Comparison of ENCODE assay signal across 18 mouse cellular contexts in genomic region chrX:21385221-21385620, GRCm38 (mm10).
DNase-seq lines count a peak whose midpoint lies in the region; ATAC-seq and TF ChIP-seq lines count a peak whose summit lies in the region.
"Had no signal": no experiment of that assay in that cellular context is flagged by ENCODE, and none has a peak within 500 bp of the region (broad histone marks: within the 10 kb centered on the region; RNA-seq: fewer than 3 reads in every experiment).

No protein-coding gene starts in this region.

- ATAC-seq in liver, embryonic 12.5 days = no peak
- ATAC-seq: forebrain, embryonic 13.5 days had no signal

- H3K27ac ChIP-seq in heart, adult 2 months = no peak overlapping the region
- H3K27ac ChIP-seq in liver, adult 2 months (replicated peaks; ENCODE audit: insufficient read depth, low read depth, low read length) = no peak overlapping the region
- H3K27ac ChIP-seq in liver, embryonic 12.5 days = no peak overlapping the region
- H3K27ac ChIP-seq in CH12.LX (ENCODE audit: insufficient read depth, low read depth) = no peak overlapping the region
- H3K27ac ChIP-seq: embryonic facial prominence, embryonic 15.5 days; forebrain, embryonic 13.5 days; liver, embryonic 13.5 days had no signal

- no peak for TF ChIP-seq EP300 in heart, adult 2 months (IDR thresholded peaks at IDR 0.05; ENCODE audit: insufficient read depth, low read depth, low read length)
- TF ChIP-seq EP300 in CH12.LX (IDR thresholded peaks at IDR 0.05; ENCODE audit: low read length) = no peak

- dilution Hi-C loops in CH12.LX (cut with MboI; ENCODE audit: extremely low pct_ligation_motif_present, extremely low pct_unique_long_range_greater_than_20kb, low sequenced_read_pairs) = no loop called here

- in situ Hi-C loops in CH12.LX (cut with MboI; ENCODE audit: low pct_ligation_motif_present, low pct_unique_long_range_greater_than_20kb, low sequenced_read_pairs) = no loop called here

- no peaks in the 10 kb centered on the region for H3K9me3 ChIP-seq in liver, embryonic 12.5 days (replicated peaks)
- H3K9me3 ChIP-seq in CH12.LX (replicated peaks; ENCODE audit: low read length) = no peaks in the 10 kb centered on the region
- H3K9me3 ChIP-seq: embryonic facial prominence, embryonic 15.5 days; forebrain, embryonic 13.5 days; liver, embryonic 13.5 days had no signal

- TF ChIP-seq CTCF in heart, adult 2 months (IDR thresholded peaks at IDR 0.05) = peak; percentile 66
- TF ChIP-seq CTCF in liver, adult 2 months (IDR thresholded peaks at IDR 0.05; ENCODE audit: low read depth, low read length) = peak; percentile 19; the same call in 1 of the 2 replicates
- peak in 1 of 2 experiments; percentile 44; a peak in 2 of 4 replicates for TF ChIP-seq CTCF in CH12.LX (conservative IDR thresholded peaks at IDR 0.05 in 1 of 2, IDR thresholded peaks at IDR 0.05 in 1 of 2; ENCODE audit: low read depth in 2 of 2, low read length in 2 of 2)

- H3K79me2 ChIP-seq in heart, adult 2 months (replicated peaks; ENCODE audit: control insufficient read depth, insufficient read depth, low read length) = no peaks in the 10 kb centered on the region
- H3K79me2 ChIP-seq in liver, adult 2 months (ENCODE audit: control insufficient read depth, insufficient read depth, low read length) = no peaks in the 10 kb centered on the region
- H3K79me2 ChIP-seq in CH12.LX (replicated peaks; ENCODE audit: control insufficient read depth, extremely low read depth, insufficient read depth, poor library complexity, severe bottlenecking) = no peaks in the 10 kb centered on the region

- no peak overlapping the region for H3K4me2 ChIP-seq in liver, embryonic 12.5 days
- no peak overlapping the region for H3K4me2 ChIP-seq in CH12.LX (ENCODE audit: insufficient read depth, low read depth, poor library complexity, severe bottlenecking)
- H3K4me2 ChIP-seq: embryonic facial prominence, embryonic 15.5 days; forebrain, embryonic 13.5 days; heart, embryonic 11.5 days; liver, embryonic 13.5 days; midbrain, embryonic 11.5 days had no signal

- TF ChIP-seq RAD21 in CH12.LX (IDR thresholded peaks at IDR 0.05; ENCODE audit: low read depth, low read length) = peak; percentile 53

- H3K4me1 ChIP-seq in heart, adult 2 months (ENCODE audit: control insufficient read depth, insufficient read depth, low read length) = no peaks in the 10 kb centered on the region
- H3K4me1 ChIP-seq in liver, adult 2 months (ENCODE audit: control insufficient read depth, insufficient read depth, low read length) = no peaks in the 10 kb centered on the region
- H3K4me1 ChIP-seq in liver, embryonic 12.5 days = no peaks in the 10 kb centered on the region
- no peaks in the 10 kb centered on the region for H3K4me1 ChIP-seq in CH12.LX (ENCODE audit: control insufficient read depth in 1 of 2, insufficient read depth in 2 of 2)
- H3K4me1 ChIP-seq: embryonic facial prominence, embryonic 15.5 days; forebrain, embryonic 13.5 days; liver, embryonic 13.5 days had no signal

- intact Hi-C loops in heart, adult 2 months (cut with DNase I) = no loop called here

- no peak for DNase-seq in heart, adult 2 months
- DNase-seq in heart, postnatal 4 days = no peak
- no peak for DNase-seq in liver, adult 2 months (ENCODE audit: extremely low read depth, low read depth, low spot score)
- DNase-seq in CH12.LX (ENCODE audit: extremely low read depth) (peak; percentile 1), adipocyte (ENCODE audit: low spot score) (peak; percentile 25)
- DNase-seq in urinary bladder, adult 18-20 months (ENCODE audit: low spot score in 2 of 2) = no peak
- DNase-seq in thymus, postnatal 0 days (ENCODE audit: low spot score) = no peak
- DNase-seq: cerebellum, adult 9-10 months; gastrocnemius, postnatal 10 days; heart, postnatal 36 days; kidney, postnatal 25 days; liver, embryonic 13.5 days; right cerebral cortex, postnatal 14 days had no signal

- no peak overlapping the region for H3K9ac ChIP-seq in heart, adult 2 months (ENCODE audit: low read depth, low read length)
- H3K9ac ChIP-seq in liver, adult 2 months (ENCODE audit: low read depth, low read length) = no peak overlapping the region
- no peak overlapping the region for H3K9ac ChIP-seq in liver, embryonic 12.5 days
- no peak overlapping the region for H3K9ac ChIP-seq in CH12.LX (ENCODE audit: insufficient read depth, low read depth)
- H3K9ac ChIP-seq: embryonic facial prominence, embryonic 15.5 days; forebrain, embryonic 13.5 days; liver, embryonic 13.5 days had no signal

- no peak overlapping the region for H3K4me3 ChIP-seq in heart, adult 2 months
- no peak overlapping the region for H3K4me3 ChIP-seq in liver, adult 2 months (ENCODE audit: insufficient read depth, low read depth, low read length)
- H3K4me3 ChIP-seq in liver, embryonic 12.5 days = no peak overlapping the region
- no peak overlapping the region for H3K4me3 ChIP-seq in CH12.LX (replicated peaks in 1 of 3; ENCODE audit: low read depth in 2 of 3, low read length in 2 of 3, poor library complexity in 1 of 3)
- H3K4me3 ChIP-seq: embryonic facial prominence, embryonic 15.5 days; forebrain, embryonic 13.5 days; liver, embryonic 13.5 days had no signal

- no peaks in the 10 kb centered on the region for H3K36me3 ChIP-seq in heart, adult 2 months (ENCODE audit: control insufficient read depth, insufficient read depth, low read length)
- H3K36me3 ChIP-seq in liver, adult 2 months (ENCODE audit: control insufficient read depth, insufficient read depth, low read length) = no peaks in the 10 kb centered on the region
- no peaks in the 10 kb centered on the region for H3K36me3 ChIP-seq in liver, embryonic 12.5 days
- H3K36me3 ChIP-seq in CH12.LX (replicated peaks in 1 of 2; ENCODE audit: control insufficient read depth in 1 of 2, insufficient read depth in 1 of 2, low read length in 1 of 2) = no peaks in the 10 kb centered on the region
- H3K36me3 ChIP-seq: embryonic facial prominence, embryonic 15.5 days; liver, embryonic 13.5 days had no signal

- H3K27me3 ChIP-seq in heart, adult 2 months (ENCODE audit: control insufficient read depth, insufficient read depth, low read length) = no peaks in the 10 kb centered on the region
- H3K27me3 ChIP-seq in liver, adult 2 months (ENCODE audit: control insufficient read depth, insufficient read depth, low read length) = no peaks in the 10 kb centered on the region
- no peaks in the 10 kb centered on the region for H3K27me3 ChIP-seq in liver, embryonic 12.5 days (replicated peaks)
- H3K27me3 ChIP-seq in CH12.LX (replicated peaks) = no peaks in the 10 kb centered on the region
- H3K27me3 ChIP-seq: embryonic facial prominence, embryonic 15.5 days; forebrain, embryonic 13.5 days; liver, embryonic 13.5 days had no signal

- WGBS in heart, adult 2 months = 9% methylated on average over 2 of the region's 2 CpGs
- WGBS in liver, adult 2 months = 0% methylated on average over 2 of the region's 2 CpGs
- WGBS in liver, embryonic 12.5 days (ENCODE audit: insufficient replicate concordance) = 8% methylated on average over 2 of the region's 2 CpGs

- no peak for TF ChIP-seq POLR2A in heart, adult 2 months (IDR thresholded peaks at IDR 0.05; ENCODE audit: insufficient read depth, low read depth, low read length)
- no peak for TF ChIP-seq POLR2A in liver, adult 2 months (IDR thresholded peaks at IDR 0.05; ENCODE audit: extremely low read depth, insufficient read depth, low read length)
- no peak for TF ChIP-seq POLR2A in CH12.LX (IDR thresholded peaks at IDR 0.05; ENCODE audit: low read depth, low read length)

TF ChIP-seq in CH12.LX, 34 proteins besides CTCF, POLR2A, EP300 and RAD21:
- TF ChIP-seq ZNF384 (IDR thresholded peaks at IDR 0.05; ENCODE audit: low read depth, low read length) = peak; percentile 84
- no peak for TF ChIP-seq NELFE (IDR thresholded peaks at IDR 0.05; ENCODE audit: low read depth, low read length)
- no peak for TF ChIP-seq USF1 (IDR thresholded peaks at IDR 0.05; ENCODE audit: low read depth, low read length)

Comparison
In these comparisons a context has a peak if more than half of its experiments do, and no peak if none do; other contexts are left out.
1. DNase-seq: peak in CH12.LX (single experiment) and adipocyte (single experiment); none in heart, adult 2 months (0 of 2), heart, postnatal 4 days (single experiment), liver, adult 2 months (single experiment), urinary bladder, adult 18-20 months (0 of 2) and thymus, postnatal 0 days (single experiment).